Mouse (Mus musculus): ENCODE measurements around the gene Galnt6. TPM values are rescaled to one million over a fixed set of nuclear protein-coding genes. Genes with fewer than 3 reads are reported as not detected.

The Galnt6 gene
- total and polyA plus RNA-seq, 2 experiments from 2014 or later: 0.34 to 0.37 TPM

- Histone ChIP-seq H3K27me3 (ENCODE audit: insufficient read depth, low read length) (peaks cover 3% of the 10 kb centered on the region; the same call in 1 of the 2 replicates), H3K4me2 (ENCODE audit: low read depth, low read length) (no peak overlapping the region), H3K9ac (replicated peaks; ENCODE audit: low read length) (no peak overlapping the region), H3K9me3 (ENCODE audit: low read length) (no peaks in the 10 kb centered on the region), H3K27ac (no peak overlapping the region), H3K36me3 (ENCODE audit: insufficient read depth, low read length) (no peaks in the 10 kb centered on the region), H3K4me1 (ENCODE audit: insufficient read depth, low read length) (no peaks in the 10 kb centered on the region), H3K4me3 (ENCODE audit: low read length) (no peak overlapping the region)
- 86% methylated on average over 9 of the region's 9 CpGs for WGBS
- ATAC-seq (no peak), DNase-seq (ENCODE audit: low spot score) (no peak)
- TF ChIP-seq CTCF (IDR thresholded peaks at IDR 0.05; ENCODE audit: low read depth): no peak
Observed at GRCm38 (mm10) chr15:100735953-100736300, 6.8 kb upstream of the Galnt6 start.

DNA sequence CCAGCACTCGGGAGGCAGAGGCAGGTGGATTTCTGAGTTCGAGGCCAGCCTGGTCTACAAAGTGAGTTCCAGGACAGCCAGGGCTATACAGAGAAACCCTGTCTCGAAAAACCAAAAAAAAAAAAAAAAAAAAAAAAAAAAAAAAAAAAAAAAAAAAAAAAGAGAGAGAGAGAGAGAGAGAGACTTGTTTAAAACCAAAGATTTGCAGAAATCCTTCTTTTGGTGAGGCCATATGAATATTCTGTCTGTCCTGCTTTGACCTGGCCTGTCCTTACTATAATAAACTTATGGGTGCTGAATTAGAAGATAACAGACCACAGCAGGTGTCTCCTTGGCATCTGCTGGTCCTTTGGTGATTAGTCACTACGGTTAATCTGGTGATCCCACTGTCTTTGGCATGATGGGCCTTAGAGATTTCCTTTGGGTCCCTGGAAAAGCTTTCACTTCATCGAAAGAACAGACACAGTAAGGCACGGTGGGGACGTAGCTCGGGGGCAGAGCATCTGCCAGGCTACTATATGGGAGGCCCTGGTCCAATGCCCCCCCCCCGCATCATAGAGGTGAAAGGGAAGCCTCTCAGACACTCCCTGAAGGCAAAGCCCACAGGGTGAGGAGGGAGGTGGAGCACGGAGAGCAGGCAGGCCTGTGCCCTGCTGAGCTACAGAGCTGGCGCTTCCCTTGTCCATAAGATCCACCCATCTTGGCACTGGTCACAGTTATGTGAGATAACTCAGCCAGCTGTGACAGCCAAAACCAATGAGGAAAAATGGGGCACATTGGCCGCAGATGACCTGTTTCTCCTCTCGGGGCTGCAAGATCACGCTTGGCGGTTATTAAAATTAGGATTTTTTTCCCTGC is 6.1 kb upstream of the Galnt6 start:
- H3K27ac ChIP-seq: no peak overlapping the region
- peak; percentile 34 for DNase-seq (ENCODE audit: low spot score)
- H3K9me3 ChIP-seq (ENCODE audit: low read length): no peaks in the 10 kb centered on the region

DNA sequence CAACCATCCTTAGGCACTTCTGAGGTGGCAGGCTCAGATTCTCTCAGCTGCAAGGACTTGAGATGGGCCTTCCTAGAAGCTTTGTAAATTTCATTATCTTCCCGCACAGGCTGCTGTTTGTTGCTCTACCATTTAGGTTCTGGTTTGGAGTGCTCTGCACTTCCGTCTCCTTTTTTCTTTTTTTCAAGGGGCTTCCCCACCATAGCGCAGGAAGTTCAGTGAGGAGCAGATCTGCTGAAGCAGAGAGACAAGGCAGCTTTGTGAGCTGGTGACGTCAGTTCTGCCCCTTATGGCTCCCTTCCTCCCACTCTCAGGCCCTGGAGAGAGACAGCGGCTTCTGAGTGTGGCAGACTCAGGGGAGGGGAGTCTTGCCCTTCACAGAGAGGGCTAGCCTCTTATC is 3.4 kb upstream of the Galnt6 start:
- Histone ChIP-seq H3K27me3 (ENCODE audit: insufficient read depth, low read length) (peaks cover 34% of the 10 kb centered on the region), H3K4me3 (ENCODE audit: low read length) (no peak overlapping the region), H3K4me1 (ENCODE audit: insufficient read depth, low read length) (no peaks in the 10 kb centered on the region), H3K4me2 (ENCODE audit: low read depth, low read length) (no peak overlapping the region), H3K27ac (no peak overlapping the region), H3K9ac (replicated peaks; ENCODE audit: low read length) (no peak overlapping the region), H3K36me3 (ENCODE audit: insufficient read depth, low read length) (no peaks in the 10 kb centered on the region), H3K9me3 (ENCODE audit: low read length) (no peaks in the 10 kb centered on the region)
- no peak for TF ChIP-seq CTCF (IDR thresholded peaks at IDR 0.05; ENCODE audit: low read depth)
- no peak for DNase-seq (ENCODE audit: low spot score)
- ATAC-seq: no peak
- 34% methylated on average over 5 of the region's 5 CpGs for WGBS

More for the DNA sequence above, 6.1 kb upstream of the Galnt6 start:
- ATAC-seq: no peak
- no peak for TF ChIP-seq CTCF (IDR thresholded peaks at IDR 0.05; ENCODE audit: low read depth)
- 75% methylated on average over 14 of the region's 15 CpGs for WGBS
- no peak overlapping the region for H3K4me3 ChIP-seq (ENCODE audit: low read length)
- no peak overlapping the region for H3K4me2 ChIP-seq (ENCODE audit: low read depth, low read length)
- no peaks in the 10 kb centered on the region for H3K36me3 ChIP-seq (ENCODE audit: insufficient read depth, low read length)
- H3K4me1 ChIP-seq (ENCODE audit: insufficient read depth, low read length): no peaks in the 10 kb centered on the region
- H3K27me3 ChIP-seq (ENCODE audit: insufficient read depth, low read length): peaks cover 9% of the 10 kb centered on the region; the same call in 1 of the 2 replicates
- H3K9ac ChIP-seq (replicated peaks; ENCODE audit: low read length): no peak overlapping the region

GRCm38 (mm10) chr15:100731081-100731480 is 1.9 kb upstream of the Galnt6 start:
- Histone ChIP-seq H3K9ac (replicated peaks; ENCODE audit: low read length) (no peak overlapping the region), H3K27me3 (ENCODE audit: insufficient read depth, low read length) (peaks cover 36% of the 10 kb centered on the region), H3K36me3 (ENCODE audit: insufficient read depth, low read length) (no peaks in the 10 kb centered on the region), H3K27ac (no peak overlapping the region), H3K9me3 (ENCODE audit: low read length) (no peaks in the 10 kb centered on the region), H3K4me3 (ENCODE audit: low read length) (no peak overlapping the region), H3K4me2 (ENCODE audit: low read depth, low read length) (no peak overlapping the region), H3K4me1 (ENCODE audit: insufficient read depth, low read length) (no peaks in the 10 kb centered on the region)
- WGBS: 59% methylated on average over 9 of the region's 9 CpGs
- DNase-seq (ENCODE audit: low spot score): no peak
- no peak for ATAC-seq
- no peak for TF ChIP-seq CTCF (IDR thresholded peaks at IDR 0.05; ENCODE audit: low read depth)

- peak overlapping the region; percentile 32 for H3K4me3 ChIP-seq (ENCODE audit: low read length)
- DNase-seq (ENCODE audit: low spot score) (no peak), ATAC-seq (peak; percentile 24; the same call in 1 of the 2 replicates)
- 28% methylated on average over 9 of the region's 9 CpGs for WGBS
- no peaks in the 10 kb centered on the region for H3K9me3 ChIP-seq (ENCODE audit: low read length)
- no peak for TF ChIP-seq CTCF (IDR thresholded peaks at IDR 0.05; ENCODE audit: low read depth)
- H3K9ac ChIP-seq (replicated peaks; ENCODE audit: low read length): no peak overlapping the region
- peaks cover 36% of the 10 kb centered on the region for H3K27me3 ChIP-seq (ENCODE audit: insufficient read depth, low read length)
- H3K4me1 ChIP-seq (ENCODE audit: insufficient read depth, low read length): no peaks in the 10 kb centered on the region
- H3K4me2 ChIP-seq (ENCODE audit: low read depth, low read length): peak overlapping the region; percentile 52
- no peak overlapping the region for H3K27ac ChIP-seq
- H3K36me3 ChIP-seq (ENCODE audit: insufficient read depth, low read length): no peaks in the 10 kb centered on the region
Observed at GRCm38 (mm10) chr15:100728586-100728985, 590 bp downstream of the Galnt6 start.

DNA sequence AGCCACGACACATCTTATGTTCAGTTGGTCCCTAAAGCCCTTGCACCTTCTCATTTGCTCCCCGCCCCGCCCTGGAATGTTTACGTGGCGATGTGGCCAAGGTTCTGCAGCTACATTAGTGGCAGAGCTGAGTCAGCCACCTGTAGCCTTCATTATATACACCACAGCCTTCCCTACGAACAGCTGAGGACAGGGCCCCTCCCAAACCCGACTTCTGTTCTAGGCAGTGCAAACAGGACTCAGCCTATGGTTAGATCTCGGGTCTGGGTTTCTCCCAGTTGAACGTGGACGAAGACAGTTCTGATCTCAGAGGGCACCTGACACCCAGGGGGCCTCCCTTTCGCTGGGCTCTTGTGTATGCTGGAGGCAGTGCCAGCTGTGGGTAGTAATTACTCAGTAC is 1.3 kb downstream of the Galnt6 start:
- ATAC-seq (no peak), DNase-seq (ENCODE audit: low spot score) (no peak)
- no peaks in the 10 kb centered on the region for H3K9me3 ChIP-seq (ENCODE audit: low read length)
- no peak overlapping the region for H3K4me3 ChIP-seq (ENCODE audit: low read length)
- H3K27ac ChIP-seq: no peak overlapping the region
- H3K9ac ChIP-seq (replicated peaks; ENCODE audit: low read length): no peak overlapping the region
- H3K4me2 ChIP-seq (ENCODE audit: low read depth, low read length): no peak overlapping the region
- no peaks in the 10 kb centered on the region for H3K36me3 ChIP-seq (ENCODE audit: insufficient read depth, low read length)
- no peaks in the 10 kb centered on the region for H3K4me1 ChIP-seq (ENCODE audit: insufficient read depth, low read length)
- no peak for TF ChIP-seq CTCF (IDR thresholded peaks at IDR 0.05; ENCODE audit: low read depth)
- 85% methylated on average over 11 of the region's 11 CpGs for WGBS
- peaks cover 36% of the 10 kb centered on the region for H3K27me3 ChIP-seq (ENCODE audit: insufficient read depth, low read length)

DNA sequence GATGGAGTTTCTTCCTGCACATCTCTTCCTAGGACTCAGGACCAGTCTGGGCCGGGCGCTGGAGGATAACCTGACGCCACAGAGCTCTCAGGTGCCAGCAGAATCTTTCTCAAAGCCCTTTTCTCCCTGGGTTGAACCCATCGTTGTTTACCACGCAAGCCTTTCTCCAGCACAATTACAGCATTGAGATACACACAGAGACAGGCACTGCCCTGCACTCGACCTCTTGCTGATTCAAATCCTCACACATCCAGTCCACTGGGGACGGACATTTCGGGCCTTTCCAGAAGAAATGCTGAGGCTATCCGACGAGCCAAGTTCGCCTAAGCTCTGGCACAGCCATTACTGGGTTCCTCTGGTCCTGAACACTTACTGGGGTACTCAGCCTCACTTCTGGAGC is 2.5 kb downstream of the Galnt6 start:
- no peaks in the 10 kb centered on the region for H3K4me1 ChIP-seq (ENCODE audit: insufficient read depth, low read length)
- no peak overlapping the region for H3K4me2 ChIP-seq (ENCODE audit: low read depth, low read length)
- TF ChIP-seq CTCF (IDR thresholded peaks at IDR 0.05; ENCODE audit: low read depth): no peak
- no peak overlapping the region for H3K27ac ChIP-seq
- 84% methylated on average over 11 of the region's 11 CpGs for WGBS
- H3K9ac ChIP-seq (replicated peaks; ENCODE audit: low read length): no peak overlapping the region
- H3K9me3 ChIP-seq (ENCODE audit: low read length): no peaks in the 10 kb centered on the region
- H3K27me3 ChIP-seq (ENCODE audit: insufficient read depth, low read length): peaks cover 36% of the 10 kb centered on the region
- no peak for ATAC-seq
- H3K36me3 ChIP-seq (ENCODE audit: insufficient read depth, low read length): no peaks in the 10 kb centered on the region
- no peak overlapping the region for H3K4me3 ChIP-seq (ENCODE audit: low read length)
- no peak for DNase-seq (ENCODE audit: low spot score)

Measured in hindbrain, postnatal 0 days (tissue).